Mouse (Mus musculus): ENCODE results near the gene Rps27rt.
"Not testable (repeated sequence)": the region's sequence is repeated elsewhere in the genome, so short reads cannot be mapped to it uniquely, and the experiment has no call there.

Rps27rt gene

GRCm38 (mm10) chr9:114979969-114980368 is 2.6 kb downstream of the Rps27rt start:
- DNase-seq (ENCODE audit: low spot score), result no peak

GRCm38 (mm10) chr9:114978281-114979111 is 4.0 kb downstream of the Rps27rt start, which contains the start of gene Osbpl10:
Gene Osbpl10, plus strand, starts transcription at chr9:114978569.
- peak; percentile 79 for DNase-seq (ENCODE audit: low spot score)

GRCm38 (mm10) chr9:114977461-114978280 is 4.9 kb downstream of the Rps27rt start:
- peak; percentile 13 for DNase-seq (ENCODE audit: low spot score)

GRCm38 (mm10) chr9:114966286-114966685 is 16.3 kb downstream of the Rps27rt start:
- DNase-seq (ENCODE audit: low spot score), result not testable (repeated sequence)

GRCm38 (mm10) chr9:114964093-114964492 is 18.4 kb downstream of the Rps27rt start:
- DNase-seq (ENCODE audit: low spot score), result no peak

GRCm38 (mm10) chr9:114960844-114961243 is 21.7 kb downstream of the Rps27rt start:
- DNase-seq (ENCODE audit: low spot score), result no peak

- no peak for DNase-seq (ENCODE audit: low spot score)
These were observed 22.3 kb downstream of the Rps27rt start for GRCm38 (mm10) chr9:114960043-114960789.

- DNase-seq (ENCODE audit: low spot score), result peak; percentile 77
These were observed 25.6 kb downstream of the Rps27rt start for GRCm38 (mm10) chr9:114956945-114957344.

GRCm38 (mm10) chr9:114955340-114955739 is 27.2 kb downstream of the Rps27rt start:
- DNase-seq (ENCODE audit: low spot score), result no peak

GRCm38 (mm10) chr9:114952866-114953265 is 29.7 kb downstream of the Rps27rt start:
- no peak for DNase-seq (ENCODE audit: low spot score)

- DNase-seq (ENCODE audit: low spot score), result no peak
These were observed 34.1 kb downstream of the Rps27rt start for GRCm38 (mm10) chr9:114948395-114948794.

- no peak for DNase-seq (ENCODE audit: low spot score)
These were observed 37.0 kb downstream of the Rps27rt start for GRCm38 (mm10) chr9:114945576-114945975.

- DNase-seq (ENCODE audit: low spot score), result no peak
These were observed 37.9 kb downstream of the Rps27rt start for GRCm38 (mm10) chr9:114944642-114945041.

GRCm38 (mm10) chr9:114936687-114937086 is 45.9 kb downstream of the Rps27rt start:
- no peak for DNase-seq (ENCODE audit: low spot score)

GRCm38 (mm10) chr9:114935321-114935720 is 47.2 kb downstream of the Rps27rt start:
- DNase-seq (ENCODE audit: low spot score), result no peak

GRCm38 (mm10) chr9:114934231-114934630 is 48.3 kb downstream of the Rps27rt start:
- no peak for DNase-seq (ENCODE audit: low spot score)

GRCm38 (mm10) chr9:114933723-114934171 is 48.8 kb downstream of the Rps27rt start, which contains the start of gene Gpd1l:
Gene Gpd1l, minus strand, starts transcription at chr9:114933987.
- DNase-seq (ENCODE audit: low spot score), result peak; percentile 95

- peak; percentile 19 for DNase-seq (ENCODE audit: low spot score)
These were observed 49.4 kb downstream of the Rps27rt start for GRCm38 (mm10) chr9:114933037-114933722.

GRCm38 (mm10) chr9:114932607-114933006 is 49.9 kb downstream of the Rps27rt start:
- DNase-seq (ENCODE audit: low spot score), result no peak

Data from embryo, embryonic 10 days (tissue).